Mouse (Mus musculus): ENCODE data around the gene Cpxm2. TPM values are rescaled to one million over a fixed set of nuclear protein-coding genes. Genes with fewer than 3 reads are reported as not detected.

The Cpxm2 gene
- polyA plus RNA-seq, 1 experiment from 2014 or later = 1.1 TPM

DNA sequence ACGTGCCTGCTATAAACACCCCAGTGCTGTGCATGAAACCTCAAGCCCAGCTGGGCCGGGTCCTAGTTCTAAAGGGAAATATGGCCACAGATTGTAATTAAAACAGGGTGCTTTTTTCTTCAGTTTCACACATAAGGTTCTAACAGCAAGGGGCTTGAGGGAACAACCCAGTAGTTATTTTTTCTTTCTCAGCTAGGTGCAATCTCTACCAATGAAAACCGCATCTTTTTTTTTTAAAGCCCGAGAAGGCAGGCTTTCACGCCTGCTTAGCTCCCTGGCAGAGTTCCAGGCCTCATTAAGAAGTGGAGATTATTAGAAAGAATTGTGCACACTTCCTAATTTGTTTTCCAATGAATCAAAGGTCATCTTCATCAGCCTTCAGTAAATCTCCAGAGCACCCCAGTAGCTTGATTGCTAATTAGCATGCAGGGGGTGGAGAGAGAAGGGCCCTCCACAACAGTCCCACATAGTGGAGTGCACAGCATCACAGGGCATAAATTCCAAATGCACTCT lies 29.4 kb upstream of the Cpxm2 start:
- H3K4me3 ChIP-seq (replicated peaks; ENCODE audit: low read depth, low read length) = no peak overlapping the region
- peaks cover 4% of the 10 kb centered on the region; the same call in 1 of the 2 replicates for H3K4me1 ChIP-seq (ENCODE audit: control insufficient read depth, insufficient read depth, low read length)
- DNase-seq (peak; percentile 80), ATAC-seq (ENCODE audit: low FRiP score, low TSS enrichment) (no peak)
- H3K9me3 ChIP-seq (ENCODE audit: control insufficient read depth, low read length) = no peaks in the 10 kb centered on the region
- WGBS = 22% methylated on average over 5 of the region's 5 CpGs
- H3K27ac ChIP-seq (replicated peaks; ENCODE audit: low read depth, low read length) = 0 out of 2 replicates have a peak overlapping the region, but pooled peaks have one; percentile 17
- no peak overlapping the region for H3K4me2 ChIP-seq (ENCODE audit: low read length)
- H3K36me3 ChIP-seq (ENCODE audit: control insufficient read depth, insufficient read depth, low read length) = no peaks in the 10 kb centered on the region
- H3K9ac ChIP-seq (replicated peaks; ENCODE audit: low read length) = no peak overlapping the region
- H3K27me3 ChIP-seq (ENCODE audit: control insufficient read depth, insufficient read depth, low read length) = no peaks in the 10 kb centered on the region

- WGBS = 91% methylated on average over 4 of the region's 4 CpGs
- no peaks in the 10 kb centered on the region for H3K27me3 ChIP-seq (ENCODE audit: control insufficient read depth, insufficient read depth, low read length)
- no peak overlapping the region for H3K4me2 ChIP-seq (ENCODE audit: low read length)
- no peaks in the 10 kb centered on the region for H3K36me3 ChIP-seq (ENCODE audit: control insufficient read depth, insufficient read depth, low read length)
- H3K9ac ChIP-seq (replicated peaks; ENCODE audit: low read length) = no peak overlapping the region
- H3K4me3 ChIP-seq (replicated peaks; ENCODE audit: low read depth, low read length) = no peak overlapping the region
- no peaks in the 10 kb centered on the region for H3K9me3 ChIP-seq (ENCODE audit: control insufficient read depth, low read length)
- ATAC-seq (ENCODE audit: low FRiP score, low TSS enrichment) (no peak), DNase-seq (no peak)
- H3K4me1 ChIP-seq (ENCODE audit: control insufficient read depth, insufficient read depth, low read length) = peaks cover 4% of the 10 kb centered on the region; the same call in 1 of the 2 replicates
- H3K27ac ChIP-seq (replicated peaks; ENCODE audit: low read depth, low read length) = no peak overlapping the region
Observed at GRCm38 (mm10) chr7:132181586-132182198, 27.2 kb upstream of the Cpxm2 start.

DNA sequence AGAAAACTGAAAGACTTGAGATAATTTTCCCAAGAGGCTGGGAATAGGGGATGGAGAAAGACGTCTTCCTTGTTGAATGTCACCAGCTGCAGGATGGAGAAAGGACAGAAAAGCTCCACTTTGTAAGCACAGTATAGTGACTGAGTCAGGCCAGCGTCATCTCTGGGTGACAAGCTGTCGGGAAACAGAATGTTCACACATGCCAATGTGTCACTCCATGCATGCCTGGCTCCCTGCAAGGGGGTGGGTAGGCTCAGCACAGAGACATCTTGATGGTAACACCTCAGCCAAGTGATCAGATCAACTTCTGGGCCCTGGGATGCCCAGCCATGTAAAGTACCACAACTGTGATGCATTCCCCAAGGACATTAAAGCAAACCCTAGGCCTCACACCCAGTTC lies 26.5 kb upstream of the Cpxm2 start:
- DNase-seq (no peak), ATAC-seq (ENCODE audit: low FRiP score, low TSS enrichment) (no peak)
- WGBS = 91% methylated on average over 3 of the region's 3 CpGs

DNA sequence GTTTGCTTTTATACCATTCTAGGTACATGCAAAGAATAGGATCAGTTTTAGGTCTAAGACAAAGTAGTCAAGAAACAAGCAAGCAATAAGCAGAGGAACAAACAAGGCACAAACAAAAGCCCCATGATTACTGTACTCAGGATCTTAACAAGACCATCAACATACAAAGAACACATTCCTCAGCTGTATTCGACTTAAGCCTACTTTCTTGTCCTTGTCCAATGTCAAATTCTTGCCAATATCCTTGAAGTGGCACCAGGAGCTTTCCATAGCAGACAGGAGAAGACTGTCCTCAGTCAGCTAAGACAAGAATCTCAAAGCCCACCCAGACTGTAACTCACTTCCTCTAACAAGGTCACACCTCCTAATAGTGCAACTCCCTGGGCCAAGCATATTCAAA lies 24.5 kb upstream of the Cpxm2 start:
- ATAC-seq (ENCODE audit: low FRiP score, low TSS enrichment) (no peak), DNase-seq (no peak)
- H3K9me3 ChIP-seq (ENCODE audit: control insufficient read depth, low read length) = no peaks in the 10 kb centered on the region
- peaks cover 4% of the 10 kb centered on the region; the same call in 1 of the 2 replicates for H3K4me1 ChIP-seq (ENCODE audit: control insufficient read depth, insufficient read depth, low read length)
- H3K4me3 ChIP-seq (replicated peaks; ENCODE audit: low read depth, low read length) = no peak overlapping the region
- no peak overlapping the region for H3K4me2 ChIP-seq (ENCODE audit: low read length)
- no peaks in the 10 kb centered on the region for H3K36me3 ChIP-seq (ENCODE audit: control insufficient read depth, insufficient read depth, low read length)
- H3K27ac ChIP-seq (replicated peaks; ENCODE audit: low read depth, low read length) = no peak overlapping the region
- H3K9ac ChIP-seq (replicated peaks; ENCODE audit: low read length) = no peak overlapping the region
- no peaks in the 10 kb centered on the region for H3K27me3 ChIP-seq (ENCODE audit: control insufficient read depth, insufficient read depth, low read length)
- 58% methylated on average over 1 of the region's 1 CpGs for WGBS

More for the DNA sequence above, 26.5 kb upstream of the Cpxm2 start:
- H3K9me3 ChIP-seq (ENCODE audit: control insufficient read depth, low read length) = no peaks in the 10 kb centered on the region
- H3K4me3 ChIP-seq (replicated peaks; ENCODE audit: low read depth, low read length) = no peak overlapping the region
- no peaks in the 10 kb centered on the region for H3K27me3 ChIP-seq (ENCODE audit: control insufficient read depth, insufficient read depth, low read length)
- no peaks in the 10 kb centered on the region for H3K36me3 ChIP-seq (ENCODE audit: control insufficient read depth, insufficient read depth, low read length)
- H3K4me2 ChIP-seq (ENCODE audit: low read length) = no peak overlapping the region
- H3K9ac ChIP-seq (replicated peaks; ENCODE audit: low read length) = no peak overlapping the region
- no peak overlapping the region for H3K27ac ChIP-seq (replicated peaks; ENCODE audit: low read depth, low read length)
- peaks cover 4% of the 10 kb centered on the region; the same call in 1 of the 2 replicates for H3K4me1 ChIP-seq (ENCODE audit: control insufficient read depth, insufficient read depth, low read length)

DNA sequence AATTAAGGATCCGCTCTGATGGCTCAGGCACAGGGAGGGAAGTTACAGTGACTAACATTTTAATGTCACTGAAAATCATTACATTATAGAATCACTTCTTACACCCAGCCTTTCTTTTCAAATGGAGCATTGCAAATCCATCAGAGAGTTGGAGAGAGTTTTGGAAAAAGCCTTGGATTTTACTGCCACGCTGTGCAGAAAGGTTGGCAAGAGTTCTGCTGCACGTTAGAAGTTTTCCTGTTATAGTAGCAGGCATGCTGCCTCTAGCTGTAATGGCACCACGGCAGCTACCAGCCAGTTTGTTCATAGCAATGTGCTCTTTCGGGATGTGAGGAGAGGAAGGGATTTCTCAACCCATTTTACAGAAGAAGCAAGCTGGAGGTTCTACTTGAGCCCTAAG lies 20.2 kb upstream of the Cpxm2 start:
- no peak for ATAC-seq (ENCODE audit: low FRiP score, low TSS enrichment)
- Histone ChIP-seq H3K4me3 (replicated peaks; ENCODE audit: low read depth, low read length) (no peak overlapping the region), H3K4me2 (ENCODE audit: low read length) (no peak overlapping the region), H3K36me3 (ENCODE audit: control insufficient read depth, insufficient read depth, low read length) (no peaks in the 10 kb centered on the region), H3K4me1 (ENCODE audit: control insufficient read depth, insufficient read depth, low read length) (peaks cover 11% of the 10 kb centered on the region), H3K27me3 (ENCODE audit: control insufficient read depth, insufficient read depth, low read length) (no peaks in the 10 kb centered on the region), H3K9me3 (ENCODE audit: control insufficient read depth, low read length) (no peaks in the 10 kb centered on the region), H3K27ac (replicated peaks; ENCODE audit: low read depth, low read length) (no peak overlapping the region), H3K9ac (replicated peaks; ENCODE audit: low read length) (no peak overlapping the region)
- 90% methylated on average over 5 of the region's 5 CpGs for WGBS
- DNase-seq = no peak

DNA sequence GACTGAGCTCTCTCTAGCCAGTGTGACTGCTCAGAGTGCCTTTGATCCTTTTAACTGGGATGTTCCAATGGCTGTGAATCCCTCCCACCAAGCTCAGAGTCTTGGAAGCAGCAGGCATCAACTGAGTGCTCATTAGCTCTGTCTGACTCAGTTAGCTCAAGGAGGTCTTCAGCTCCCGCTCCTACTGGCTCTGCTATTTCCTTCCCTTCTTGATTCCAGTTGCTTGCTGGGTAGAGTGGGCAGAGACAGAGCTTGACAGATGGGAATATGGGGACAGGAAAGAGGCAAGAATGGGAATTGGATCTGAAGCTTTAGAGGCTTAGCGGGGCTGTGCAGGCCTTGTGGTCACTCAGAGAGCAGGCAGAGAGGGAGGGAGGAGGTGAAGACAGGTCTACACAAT lies 19.8 kb upstream of the Cpxm2 start:
- Histone ChIP-seq H3K9me3 (ENCODE audit: control insufficient read depth, low read length) (no peaks in the 10 kb centered on the region), H3K27me3 (ENCODE audit: control insufficient read depth, insufficient read depth, low read length) (no peaks in the 10 kb centered on the region), H3K4me2 (ENCODE audit: low read length) (no peak overlapping the region), H3K36me3 (ENCODE audit: control insufficient read depth, insufficient read depth, low read length) (no peaks in the 10 kb centered on the region), H3K27ac (replicated peaks; ENCODE audit: low read depth, low read length) (no peak overlapping the region), H3K4me3 (replicated peaks; ENCODE audit: low read depth, low read length) (no peak overlapping the region), H3K4me1 (ENCODE audit: control insufficient read depth, insufficient read depth, low read length) (peaks cover 12% of the 10 kb centered on the region), H3K9ac (replicated peaks; ENCODE audit: low read length) (no peak overlapping the region)
- ATAC-seq (ENCODE audit: low FRiP score, low TSS enrichment) = no peak
- no peak for DNase-seq
- WGBS = 72% methylated on average over 2 of the region's 2 CpGs

DNA sequence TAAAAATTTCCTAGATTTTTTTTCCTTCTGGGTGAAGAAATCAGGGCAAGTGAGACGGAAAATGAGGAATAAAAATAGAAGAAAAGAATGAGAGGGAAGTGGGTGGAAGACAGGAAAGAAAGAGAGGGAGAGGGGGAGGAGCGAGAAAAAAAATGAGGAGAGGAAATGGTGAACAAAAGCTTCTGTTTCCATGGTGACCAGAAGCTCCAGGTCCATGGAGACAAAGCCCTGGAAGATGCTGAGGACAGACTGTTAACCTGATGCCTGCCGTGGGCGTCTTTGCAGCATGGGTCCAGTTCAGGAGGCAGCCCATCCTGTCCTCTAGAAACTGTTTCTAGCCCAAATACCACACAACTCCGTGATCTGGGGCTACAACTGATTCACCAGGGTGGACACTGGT lies 17.7 kb upstream of the Cpxm2 start:
- Histone ChIP-seq H3K4me2 (ENCODE audit: low read length) (no peak overlapping the region), H3K27me3 (ENCODE audit: control insufficient read depth, insufficient read depth, low read length) (no peaks in the 10 kb centered on the region), H3K9ac (replicated peaks; ENCODE audit: low read length) (no peak overlapping the region), H3K9me3 (ENCODE audit: control insufficient read depth, low read length) (no peaks in the 10 kb centered on the region), H3K27ac (replicated peaks; ENCODE audit: low read depth, low read length) (peak overlapping the region; percentile 78), H3K36me3 (ENCODE audit: control insufficient read depth, insufficient read depth, low read length) (no peaks in the 10 kb centered on the region), H3K4me3 (replicated peaks; ENCODE audit: low read depth, low read length) (no peak overlapping the region), H3K4me1 (ENCODE audit: control insufficient read depth, insufficient read depth, low read length) (peaks cover 12% of the 10 kb centered on the region)
- ATAC-seq (ENCODE audit: low FRiP score, low TSS enrichment) (no peak), DNase-seq (peak; percentile 76)
- WGBS = 36% methylated on average over 5 of the region's 5 CpGs

DNA sequence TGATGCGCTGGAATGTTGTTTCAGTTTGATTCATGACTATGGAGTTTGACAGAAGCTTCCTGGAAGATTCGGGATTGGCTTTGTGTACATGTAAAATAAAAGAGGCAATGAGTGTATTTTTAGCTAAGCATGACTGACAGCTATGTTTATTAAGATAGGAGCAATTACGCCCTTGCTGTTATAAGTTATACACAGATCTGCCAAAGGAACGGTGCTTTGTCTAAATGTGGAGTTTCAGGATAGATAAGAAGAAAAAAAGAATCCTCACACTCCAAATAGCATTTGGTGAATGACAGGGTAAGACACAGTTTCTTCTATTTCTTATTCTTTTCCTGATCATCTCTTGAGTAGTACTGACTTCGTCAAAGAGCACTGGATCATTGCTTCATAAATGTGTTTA lies 17.2 kb upstream of the Cpxm2 start:
- peaks cover 12% of the 10 kb centered on the region for H3K4me1 ChIP-seq (ENCODE audit: control insufficient read depth, insufficient read depth, low read length)
- no peaks in the 10 kb centered on the region for H3K36me3 ChIP-seq (ENCODE audit: control insufficient read depth, insufficient read depth, low read length)
- H3K4me2 ChIP-seq (ENCODE audit: low read length) = no peak overlapping the region
- 76% methylated on average over 5 of the region's 5 CpGs for WGBS
- H3K27me3 ChIP-seq (ENCODE audit: control insufficient read depth, insufficient read depth, low read length) = no peaks in the 10 kb centered on the region
- ATAC-seq (ENCODE audit: low FRiP score, low TSS enrichment) (no peak), DNase-seq (no peak)
- H3K9ac ChIP-seq (replicated peaks; ENCODE audit: low read length) = no peak overlapping the region
- H3K4me3 ChIP-seq (replicated peaks; ENCODE audit: low read depth, low read length) = no peak overlapping the region
- H3K9me3 ChIP-seq (ENCODE audit: control insufficient read depth, low read length) = no peaks in the 10 kb centered on the region
- peak overlapping the region; percentile 78 for H3K27ac ChIP-seq (replicated peaks; ENCODE audit: low read depth, low read length)

Data from midbrain, embryonic 14.5 days (tissue).